Mouse (Mus musculus) kidney, embryonic 15.5 days (tissue): ENCODE results near the gene Bace1. TPM values are rescaled to one million over a fixed set of nuclear protein-coding genes. Genes with fewer than 3 reads are reported as not detected.

Experiments used
- ATAC-seq: fragments of 200-750 bp; cut with Nextera tagmentation; replicated peaks from 2 replicates; pipeline ENCODE4 v1.8.0; 2017; ENCODE audit warnings: moderate TSS enrichment; ENCODE audit not compliant: low FRiP score
- H3K27ac ChIP-seq: fragments of 300-500 bp; sonication (generic); 2 replicates; pipeline ENCODE4 v1.5.1; 2015; ENCODE audit warnings: mild to moderate bottlenecking, inconsistent platforms
- H3K27me3 ChIP-seq: fragments of 300-500 bp; sonication (generic); 2 replicates; pipeline ENCODE4 v1.6.1; 2015; ENCODE audit warnings: inconsistent platforms
- H3K36me3 ChIP-seq: fragments of 300-500 bp; sonication (generic); 2 replicates; pipeline ENCODE4 v1.6.1; 2015; ENCODE audit warnings: inconsistent platforms
- H3K4me1 ChIP-seq: fragments of 300-500 bp; sonication (generic); 2 replicates; pipeline ENCODE4 v1.6.1; 2015; ENCODE audit warnings: inconsistent platforms
- H3K4me2 ChIP-seq: fragments of 300-500 bp; sonication (generic); 2 replicates; pipeline ENCODE4 v1.6.1; 2015; ENCODE audit warnings: moderate library complexity, mild to moderate bottlenecking, inconsistent platforms
- H3K4me3 ChIP-seq: fragments of 300-500 bp; sonication (generic); replicated peaks from 2 replicates; pipeline ENCODE4 v1.5.1; 2015; ENCODE audit warnings: mild to moderate bottlenecking, inconsistent platforms
- H3K9ac ChIP-seq: fragments of 300-500 bp; sonication (generic); 2 replicates; pipeline ENCODE4 v1.6.1; 2015; ENCODE audit warnings: mild to moderate bottlenecking, inconsistent platforms
- H3K9me3 ChIP-seq: fragments of 300-500 bp; sonication (generic); replicated peaks from 2 replicates; pipeline ENCODE4 v1.6.1; 2016; ENCODE audit warnings: inconsistent platforms
- WGBS: fragments of 180-500 bp; shearing (Covaris S2); methylation state at CpG from one replicate; pipeline ENCODE4 v1.1.7; 2015; ENCODE audit warnings: mixed read lengths; 5-methylcytosine and 5-hydroxymethylcytosine counted together
- polyA plus RNA-seq: library from polyadenylated mRNA; unstranded; fragments of >200 nt; fragmentation: Nextera tagmentation; extraction: Ambion mirVana; gene quantifications from 2 replicates; pipeline ENCODE4 v1.2.1, GENCODE M21; 2015

Gene Bace1
- polyA plus RNA-seq, 1 experiment from 2014 or later = 33.9 TPM

GRCm38 (mm10) chr9:45907078-45907428 is 68.7 kb downstream of the Bace1 start:
- peaks cover 22% of the 10 kb centered on the region for H3K4me1 ChIP-seq
- no peaks in the 10 kb centered on the region for H3K9me3 ChIP-seq
- peak; percentile 33 for ATAC-seq
- H3K9ac ChIP-seq = peak overlapping the region; percentile 94
- H3K4me3 ChIP-seq = peak overlapping the region; percentile 86
- no peaks in the 10 kb centered on the region for H3K27me3 ChIP-seq
- WGBS = under 1% methylated on average over 19 of the region's 19 CpGs
- peaks cover 50% of the 10 kb centered on the region for H3K36me3 ChIP-seq
- peak overlapping the region; percentile 98 for H3K27ac ChIP-seq
- peak overlapping the region; percentile 88 for H3K4me2 ChIP-seq

GRCm38 (mm10) chr9:45910995-45911394 is 72.6 kb downstream of the Bace1 start:
- Histone ChIP-seq H3K4me3 (no peak overlapping the region), H3K27ac (no peak overlapping the region), H3K9ac (no peak overlapping the region), H3K4me1 (peaks cover 10% of the 10 kb centered on the region), H3K27me3 (no peaks in the 10 kb centered on the region), H3K4me2 (no peak overlapping the region), H3K9me3 (no peaks in the 10 kb centered on the region), H3K36me3 (peaks cover 73% of the 10 kb centered on the region)
- WGBS = 92% methylated on average over 3 of the region's 3 CpGs
- ATAC-seq = no peak

GRCm38 (mm10) chr9:45911673-45912072 is 73.3 kb downstream of the Bace1 start:
- H3K9me3 ChIP-seq = no peaks in the 10 kb centered on the region
- H3K4me3 ChIP-seq = no peak overlapping the region
- H3K4me1 ChIP-seq = peaks cover 10% of the 10 kb centered on the region
- 81% methylated on average over 1 of the region's 1 CpGs for WGBS
- no peak overlapping the region for H3K9ac ChIP-seq
- no peak overlapping the region for H3K27ac ChIP-seq
- no peak for ATAC-seq
- peaks cover 79% of the 10 kb centered on the region for H3K36me3 ChIP-seq
- no peak overlapping the region for H3K4me2 ChIP-seq
- no peaks in the 10 kb centered on the region for H3K27me3 ChIP-seq

Other genes with a start within 250 kb of the Bace1 start
- 28.3 and 30.6 TPM in 2 replicates for gene Cep164, start 9.9 kb upstream of the Bace1 start, polyA plus RNA-seq
- gene Pcsk7, start 67.9 kb downstream of the Bace1 start, polyA plus RNA-seq = 19.4 and 22.0 TPM in 2 replicates
- gene Rnf214, start 68.3 kb downstream of the Bace1 start, polyA plus RNA-seq = 57.4 and 62.3 TPM in 2 replicates
- gene Tagln, start 97.5 kb downstream of the Bace1 start, polyA plus RNA-seq = 56.4 and 108 TPM in 2 replicates
- gene Sidt2, start 116.7 kb downstream of the Bace1 start, polyA plus RNA-seq = 37.3 and 39.3 TPM in 2 replicates
- 162 and 170 TPM in 2 replicates for gene Pafah1b2, start 174.1 kb downstream of the Bace1 start, polyA plus RNA-seq
- gene Sik3, start 174.2 kb downstream of the Bace1 start, polyA plus RNA-seq = 9.9 and 10.2 TPM in 2 replicates